Mouse (Mus musculus): Measurements from ENCODE around the gene Hrk. TPM values are rescaled to one million over a fixed set of nuclear protein-coding genes. Genes with fewer than 3 reads are reported as not detected.

Hrk gene
- total RNA-seq, 1 experiment from 2014 or later = not detected

- no peak for ATAC-seq (ENCODE audit: extremely low read depth, insufficient number of reproducible peaks, low FRiP score, poor library complexity, severe bottlenecking)
Observed at GRCm38 (mm10) chr5:118155565-118155947, 8.9 kb upstream of the Hrk start.

GRCm38 (mm10) chr5:118156976-118157375 is 7.5 kb upstream of the Hrk start:
- ATAC-seq (ENCODE audit: extremely low read depth, insufficient number of reproducible peaks, low FRiP score, poor library complexity, severe bottlenecking) = no peak

GRCm38 (mm10) chr5:118160691-118161090 is 3.8 kb upstream of the Hrk start:
- ATAC-seq (ENCODE audit: extremely low read depth, insufficient number of reproducible peaks, low FRiP score, poor library complexity, severe bottlenecking) = no peak

GRCm38 (mm10) chr5:118165462-118165861 is 1.0 kb downstream of the Hrk start:
- ATAC-seq (ENCODE audit: extremely low read depth, insufficient number of reproducible peaks, low FRiP score, poor library complexity, severe bottlenecking) = no peak

GRCm38 (mm10) chr5:118167561-118167995 is 3.1 kb downstream of the Hrk start:
- no peak for ATAC-seq (ENCODE audit: extremely low read depth, insufficient number of reproducible peaks, low FRiP score, poor library complexity, severe bottlenecking)

GRCm38 (mm10) chr5:118169222-118170221 is 5.1 kb downstream of the Hrk start:
- ATAC-seq (ENCODE audit: extremely low read depth, insufficient number of reproducible peaks, low FRiP score, poor library complexity, severe bottlenecking) = no peak

GRCm38 (mm10) chr5:118170888-118171529 is 6.6 kb downstream of the Hrk start:
- no peak for ATAC-seq (ENCODE audit: extremely low read depth, insufficient number of reproducible peaks, low FRiP score, poor library complexity, severe bottlenecking)

- ATAC-seq (ENCODE audit: extremely low read depth, insufficient number of reproducible peaks, low FRiP score, poor library complexity, severe bottlenecking) = no peak
Observed at GRCm38 (mm10) chr5:118171665-118172064, 7.2 kb downstream of the Hrk start.

- ATAC-seq (ENCODE audit: extremely low read depth, insufficient number of reproducible peaks, low FRiP score, poor library complexity, severe bottlenecking) = no peak
Observed at GRCm38 (mm10) chr5:118172078-118172723, 7.8 kb downstream of the Hrk start.

- no peak for ATAC-seq (ENCODE audit: extremely low read depth, insufficient number of reproducible peaks, low FRiP score, poor library complexity, severe bottlenecking)
Observed at GRCm38 (mm10) chr5:118174310-118175009, 10.0 kb downstream of the Hrk start.

GRCm38 (mm10) chr5:118175137-118175536 is 10.7 kb downstream of the Hrk start:
- ATAC-seq (ENCODE audit: extremely low read depth, insufficient number of reproducible peaks, low FRiP score, poor library complexity, severe bottlenecking) = no peak

- no peak for ATAC-seq (ENCODE audit: extremely low read depth, insufficient number of reproducible peaks, low FRiP score, poor library complexity, severe bottlenecking)
Observed at GRCm38 (mm10) chr5:118177640-118178039, 13.2 kb downstream of the Hrk start.

- no peak for ATAC-seq (ENCODE audit: extremely low read depth, insufficient number of reproducible peaks, low FRiP score, poor library complexity, severe bottlenecking)
Observed at GRCm38 (mm10) chr5:118186903-118187633, 22.6 kb downstream of the Hrk start.

GRCm38 (mm10) chr5:118188356-118188755 is 23.9 kb downstream of the Hrk start:
- ATAC-seq (ENCODE audit: extremely low read depth, insufficient number of reproducible peaks, low FRiP score, poor library complexity, severe bottlenecking) = no peak

- no peak for ATAC-seq (ENCODE audit: extremely low read depth, insufficient number of reproducible peaks, low FRiP score, poor library complexity, severe bottlenecking)
Observed at GRCm38 (mm10) chr5:118190491-118190890, 26.0 kb downstream of the Hrk start.

GRCm38 (mm10) chr5:118192221-118192620 is 27.8 kb downstream of the Hrk start:
- ATAC-seq (ENCODE audit: extremely low read depth, insufficient number of reproducible peaks, low FRiP score, poor library complexity, severe bottlenecking) = no peak

GRCm38 (mm10) chr5:118197421-118197820 is 33.0 kb downstream of the Hrk start:
- no peak for ATAC-seq (ENCODE audit: extremely low read depth, insufficient number of reproducible peaks, low FRiP score, poor library complexity, severe bottlenecking)

GRCm38 (mm10) chr5:118199670-118200069 is 35.2 kb downstream of the Hrk start:
- ATAC-seq (ENCODE audit: extremely low read depth, insufficient number of reproducible peaks, low FRiP score, poor library complexity, severe bottlenecking) = no peak
